Mouse (Mus musculus) frontal cortex, postnatal 25 days (tissue): ENCODE measurements around the gene Khk.
A peak's percentile ranks its signal among the peaks of the same experiment; 100 is the strongest.

ENCODE experiments used
- DNase-seq, 2 experiments: peaks; one replicate each; pipeline ENCODE4 v3.0.0; 2022; ENCODE audit warnings: low spot score in 2 of 2

Khk gene

GRCm38 (mm10) chr5:30913060-30913841 is 8.0 kb upstream of the Khk start, which contains the start of gene Emilin1:
TSS of gene Emilin1 (plus strand) at chr5:30913402.
- DNase-seq = no peak

GRCm38 (mm10) chr5:30914101-30914635 is 7.1 kb upstream of the Khk start:
- DNase-seq = no peak

GRCm38 (mm10) chr5:30914849-30915248 is 6.4 kb upstream of the Khk start:
- DNase-seq = no peak

GRCm38 (mm10) chr5:30915456-30915855 is 5.8 kb upstream of the Khk start:
- DNase-seq = no peak

- DNase-seq = peak; percentile 70 to 83
Measured at GRCm38 (mm10) chr5:30915974-30916433, 5.2 kb upstream of the Khk start.

GRCm38 (mm10) chr5:30916841-30917240 is 4.4 kb upstream of the Khk start:
- DNase-seq = no peak

- no peak for DNase-seq
Measured at GRCm38 (mm10) chr5:30917348-30917747, 3.9 kb upstream of the Khk start.

- DNase-seq = no peak
Measured at GRCm38 (mm10) chr5:30917891-30918670, 3.1 kb upstream of the Khk start.

- DNase-seq = no peak
Measured at GRCm38 (mm10) chr5:30918691-30919090, 2.5 kb upstream of the Khk start.

GRCm38 (mm10) chr5:30919831-30920614 is 1.2 kb upstream of the Khk start:
- DNase-seq = no peak

GRCm38 (mm10) chr5:30920621-30921020 is 610 bp upstream of the Khk start:
- no peak for DNase-seq

- DNase-seq = no peak
Measured at GRCm38 (mm10) chr5:30922581-30923041, 1.4 kb downstream of the Khk start.

GRCm38 (mm10) chr5:30923119-30923518 is 1.9 kb downstream of the Khk start:
- no peak for DNase-seq

GRCm38 (mm10) chr5:30924614-30925013 is 3.4 kb downstream of the Khk start:
- DNase-seq = no peak

GRCm38 (mm10) chr5:30925217-30925616 is 4.0 kb downstream of the Khk start:
- no peak for DNase-seq

- no peak for DNase-seq
Measured at GRCm38 (mm10) chr5:30926073-30926472, 4.8 kb downstream of the Khk start.

GRCm38 (mm10) chr5:30927945-30928529 is 6.8 kb downstream of the Khk start:
- DNase-seq = no peak

GRCm38 (mm10) chr5:30930121-30930520 is 8.9 kb downstream of the Khk start:
- DNase-seq = peak; percentile 76 to 78

- DNase-seq = no peak
Measured at GRCm38 (mm10) chr5:30930846-30931245, 9.6 kb downstream of the Khk start.

GRCm38 (mm10) chr5:30931378-30931777 is 10.1 kb downstream of the Khk start:
- DNase-seq = no peak

- no peak for DNase-seq
Measured at GRCm38 (mm10) chr5:30933705-30934104, 12.5 kb downstream of the Khk start.
